Mouse (Mus musculus) ovary, adult 18-20 months (tissue): ENCODE measurements at regions not wholly inside any gene's neighbourhood (a gene's known extent, or its start where the extent isn't known, plus 50 kb on each side); places are given as distances from the start of the nearest gene placed in this dataset.
"Not testable (repeated sequence)": the region's sequence is repeated elsewhere in the genome, so short reads cannot be mapped to it uniquely, and the experiment has no call there.

Experiments used
- DNase-seq: peaks from one replicate; pipeline ENCODE4 v3.0.0; 2022; ENCODE audit warnings: low spot score, mixed read lengths

GRCm38 (mm10) chr16:29745486-29745885, 166.4 kb downstream of the Opa1 start:
- DNase-seq, result no peak

DNA sequence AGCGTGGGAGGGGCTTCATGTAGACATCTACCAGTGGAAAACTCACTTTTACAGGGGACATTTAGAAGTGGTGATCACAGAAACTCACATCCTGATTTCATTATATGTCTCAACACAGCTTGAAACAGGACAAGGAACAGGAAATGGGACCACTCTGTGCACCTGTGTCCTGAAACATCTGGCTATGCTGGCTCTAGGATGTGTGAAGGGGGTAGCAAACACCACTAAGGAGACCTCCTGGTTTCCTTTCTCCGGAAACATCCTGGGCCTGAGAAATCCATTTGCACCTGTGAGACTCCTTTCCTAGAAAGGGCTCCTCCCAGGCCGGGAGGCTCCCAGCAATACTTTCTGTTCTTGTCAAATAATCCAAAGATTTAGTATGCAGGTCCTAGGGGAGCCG, 167.1 kb downstream of the Opa1 start:
- no peak for DNase-seq

DNA sequence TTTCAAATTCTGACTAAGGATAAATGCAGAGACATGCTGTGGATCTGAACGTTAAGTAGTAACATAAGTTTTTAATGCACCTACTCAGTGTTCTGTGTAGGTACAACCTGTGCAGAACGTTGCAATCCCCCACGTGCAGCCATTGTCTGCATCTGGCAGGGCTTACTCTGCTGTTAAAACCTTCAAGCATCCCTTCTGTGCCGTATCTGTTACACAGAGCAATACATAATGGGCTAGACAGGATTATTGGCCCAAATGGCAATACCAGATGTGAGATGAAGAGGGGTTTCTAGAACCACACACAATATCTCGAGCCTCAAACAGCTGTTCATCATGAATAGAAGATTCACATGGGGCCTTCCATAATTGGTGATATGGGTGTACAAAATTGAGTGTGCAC, 170.0 kb downstream of the Opa1 start:
- no peak for DNase-seq

DNA sequence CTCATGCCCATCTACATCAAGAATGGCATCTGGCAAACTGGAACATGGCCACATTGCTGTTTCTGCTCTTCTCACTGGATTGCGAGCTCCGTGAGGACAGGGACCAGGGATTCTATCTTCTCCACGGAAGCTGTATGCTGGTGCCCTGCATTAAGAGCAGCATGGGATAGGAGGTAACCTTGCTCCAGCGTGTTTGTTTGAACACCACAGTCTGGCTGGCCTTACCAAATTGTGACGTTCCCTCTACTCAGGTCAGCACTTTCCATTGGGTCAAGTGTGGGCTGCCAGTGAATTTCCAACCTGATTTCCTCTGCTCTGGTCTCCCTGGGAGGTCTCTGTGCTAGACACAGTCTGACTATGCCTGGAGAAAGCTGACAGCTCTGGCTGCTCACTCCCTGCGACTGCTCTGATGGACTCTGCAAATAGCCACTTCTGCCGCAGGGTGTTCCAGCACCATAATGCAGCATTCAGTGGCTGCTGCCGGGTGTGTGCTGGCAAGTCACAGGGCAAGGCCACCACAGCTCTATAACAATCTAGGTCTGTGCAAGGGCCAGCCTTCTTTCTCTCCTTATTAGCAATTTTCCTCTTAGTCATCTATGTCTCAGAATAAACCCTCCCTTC, 175.6 kb downstream of the Opa1 start:
- DNase-seq, result no peak

GRCm38 (mm10) chr16:29758246-29758645, 179.1 kb downstream of the Opa1 start:
- no peak for DNase-seq

GRCm38 (mm10) chr16:29759416-29759815, 180.3 kb downstream of the Opa1 start:
- DNase-seq, result no peak

DNA sequence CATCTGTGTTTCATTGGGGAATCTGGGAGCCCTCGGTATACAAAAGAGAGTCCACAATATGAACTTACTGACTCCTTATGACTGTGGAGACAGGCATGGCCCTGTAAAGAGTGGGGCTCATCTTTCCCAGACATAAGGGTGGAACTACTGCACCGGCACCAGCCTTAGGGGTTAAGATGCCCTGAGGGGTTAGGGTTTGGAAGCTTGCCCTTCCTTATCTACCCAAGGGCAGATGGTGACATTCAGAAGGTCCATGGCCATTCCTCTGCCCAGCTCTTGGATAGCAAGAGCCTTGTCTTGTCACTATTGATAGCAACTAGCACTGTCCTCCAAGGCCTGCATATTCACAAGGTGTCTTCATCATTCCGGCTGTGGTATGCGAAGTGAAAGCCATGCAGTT, 181.5 kb downstream of the Opa1 start:
- peak; percentile 62 for DNase-seq

DNA sequence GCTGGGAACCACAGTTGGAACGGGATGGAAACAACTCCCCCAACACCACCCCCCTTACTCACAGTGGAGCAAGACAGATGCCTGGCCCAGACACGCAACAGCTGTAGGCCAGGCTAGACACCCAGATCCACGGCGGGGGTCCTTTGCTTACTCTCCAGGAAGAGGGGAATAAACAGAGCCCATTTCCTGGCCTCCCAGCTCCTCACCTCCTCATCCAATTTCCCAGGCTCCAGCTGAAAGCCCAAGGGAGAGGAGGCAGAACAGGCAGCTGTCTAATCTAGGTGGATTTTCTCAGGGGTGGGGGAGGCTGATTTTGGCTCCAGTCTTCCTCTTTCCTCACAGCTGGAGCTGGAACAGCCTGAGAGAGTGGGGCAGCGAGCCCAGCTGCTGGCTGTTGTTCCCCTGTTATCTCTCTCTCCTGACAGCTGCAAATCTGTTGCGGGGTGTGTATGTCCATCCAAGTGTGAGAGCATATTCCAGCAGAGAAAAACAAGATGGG, 182.7 kb downstream of the Opa1 start:
- peak; percentile 75 for DNase-seq

DNA sequence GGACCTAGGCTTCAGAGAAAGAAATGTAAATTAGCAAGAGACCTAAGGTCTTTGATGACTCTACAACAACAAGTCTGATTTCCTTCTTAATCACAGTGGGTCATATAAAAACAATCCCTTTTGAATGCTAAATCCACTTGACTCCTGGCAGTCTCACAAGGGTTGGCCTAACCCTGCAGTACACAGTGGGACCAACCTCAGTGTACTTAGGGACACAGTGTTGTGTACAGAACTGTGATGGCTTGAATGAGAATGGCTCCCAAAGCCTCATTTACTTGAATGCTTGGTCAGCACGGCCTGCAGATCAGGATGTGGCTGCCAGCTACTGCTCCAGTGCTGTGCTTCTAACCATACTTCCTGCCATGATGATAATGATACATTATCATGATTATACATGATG, 185.2 kb downstream of the Opa1 start:
- no peak for DNase-seq

GRCm38 (mm10) chr16:29765801-29766200, 186.7 kb downstream of the Opa1 start:
- DNase-seq, result not testable (repeated sequence)

- no peak for DNase-seq
These were observed 192.2 kb downstream of the Opa1 start for GRCm38 (mm10) chr16:29771320-29771719.

GRCm38 (mm10) chr16:29771728-29772608, 192.8 kb downstream of the Opa1 start:
- no peak for DNase-seq

DNA sequence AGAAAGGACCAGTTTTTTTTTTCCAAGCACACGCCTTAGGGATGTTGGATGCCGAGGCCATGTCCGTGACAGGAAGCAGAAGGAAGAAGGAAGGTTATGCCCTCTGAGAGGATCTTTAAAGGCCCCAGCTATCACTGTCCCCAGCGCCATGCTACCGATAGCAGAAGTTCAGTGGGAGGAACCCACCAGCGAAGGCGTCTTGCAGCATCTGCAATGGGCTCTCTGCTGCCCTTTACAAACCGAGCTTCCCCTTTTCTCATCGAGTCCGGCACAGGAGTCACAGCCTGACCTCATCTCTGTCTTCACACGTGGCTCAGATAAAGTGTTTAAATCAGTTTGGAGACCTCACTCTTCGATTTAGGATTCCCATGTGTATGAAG, 193.5 kb downstream of the Opa1 start:
- DNase-seq, result no peak

DNA sequence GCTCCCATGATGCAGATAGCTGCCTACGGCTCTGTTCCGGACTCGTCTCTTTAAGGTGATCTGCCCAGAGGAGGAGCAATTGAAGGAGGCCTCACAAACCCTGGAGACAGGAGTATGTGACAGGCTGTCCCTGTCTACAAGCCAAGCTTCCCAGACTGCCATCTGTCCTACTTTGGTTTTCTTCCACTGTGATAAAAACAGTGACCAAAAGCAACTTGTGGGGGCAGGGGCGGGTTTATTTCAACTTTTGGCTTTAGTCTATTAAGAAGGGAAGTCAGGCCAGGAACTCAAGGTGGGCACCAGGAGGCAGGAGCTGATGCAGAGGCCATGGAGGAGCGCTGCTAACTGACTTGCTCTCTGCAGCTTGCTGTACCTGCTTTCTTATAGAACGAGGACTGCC, 193.9 kb downstream of the Opa1 start:
- DNase-seq, result no peak

GRCm38 (mm10) chr16:29774949-29775348, 195.8 kb downstream of the Opa1 start:
- DNase-seq, result no peak

DNA sequence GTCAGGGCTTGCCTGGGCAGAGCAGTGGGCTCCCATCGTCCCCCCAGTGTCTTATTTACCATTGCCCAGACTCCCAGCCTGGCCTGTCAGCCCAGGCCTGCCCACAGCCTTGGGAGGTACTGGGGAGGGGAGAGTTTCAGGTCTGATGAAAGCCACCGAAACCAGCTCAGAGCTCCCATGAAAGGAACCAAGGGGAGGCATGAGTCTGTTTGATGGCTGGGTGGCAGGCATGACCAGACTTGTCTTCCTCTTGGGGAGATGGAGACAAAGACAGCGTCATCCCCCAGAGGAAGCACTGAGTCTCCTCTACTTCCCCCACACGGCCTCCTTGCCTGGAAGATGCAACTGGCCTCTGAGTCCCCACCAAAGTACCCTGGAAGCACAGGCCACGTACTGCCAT, 196.7 kb downstream of the Opa1 start:
- no peak for DNase-seq

GRCm38 (mm10) chr16:29782441-29782840, 203.3 kb downstream of the Opa1 start:
- DNase-seq, result no peak

DNA sequence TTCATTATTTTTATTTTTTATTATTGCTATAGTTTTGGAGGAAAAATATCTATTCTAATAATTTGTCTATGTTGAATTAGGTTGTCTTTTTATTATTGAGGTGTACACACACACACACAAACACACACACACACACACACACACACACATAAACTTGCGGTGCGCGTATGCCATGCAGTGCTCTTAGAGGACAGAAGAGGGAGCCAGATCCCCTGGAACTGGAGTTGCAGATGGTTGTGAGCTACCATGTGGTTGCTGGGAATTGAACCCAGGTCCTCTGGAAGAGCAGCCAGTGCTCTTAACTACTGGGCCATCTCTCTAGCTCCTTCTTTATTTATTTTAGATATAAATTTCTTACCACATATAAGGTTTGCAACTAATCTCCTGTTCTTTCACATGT, 206.0 kb downstream of the Opa1 start:
- DNase-seq, result no peak

GRCm38 (mm10) chr16:29786540-29786939, 207.4 kb downstream of the Opa1 start:
- DNase-seq, result no peak

- DNase-seq, result no peak
These were observed 208.7 kb downstream of the Opa1 start for GRCm38 (mm10) chr16:29787633-29788511.

GRCm38 (mm10) chr16:29790064-29790463, 210.9 kb downstream of the Opa1 start:
- DNase-seq, result no peak

- DNase-seq, result no peak
These were observed 220.1 kb downstream of the Opa1 start for GRCm38 (mm10) chr16:29799250-29799649.
